Mouse (Mus musculus) heart, adult 9 months (tissue): Measurements from ENCODE around the gene Myb.
"Not testable (repeated sequence)": the region's sequence is repeated elsewhere in the genome, so short reads cannot be mapped to it uniquely, and the experiment has no call there.

ENCODE experiments used
- DNase-seq, 2 experiments: peaks; one replicate each; pipeline ENCODE4 v3.0.0; 2022; ENCODE audit warnings: low spot score in 2 of 2

The Myb gene

DNA sequence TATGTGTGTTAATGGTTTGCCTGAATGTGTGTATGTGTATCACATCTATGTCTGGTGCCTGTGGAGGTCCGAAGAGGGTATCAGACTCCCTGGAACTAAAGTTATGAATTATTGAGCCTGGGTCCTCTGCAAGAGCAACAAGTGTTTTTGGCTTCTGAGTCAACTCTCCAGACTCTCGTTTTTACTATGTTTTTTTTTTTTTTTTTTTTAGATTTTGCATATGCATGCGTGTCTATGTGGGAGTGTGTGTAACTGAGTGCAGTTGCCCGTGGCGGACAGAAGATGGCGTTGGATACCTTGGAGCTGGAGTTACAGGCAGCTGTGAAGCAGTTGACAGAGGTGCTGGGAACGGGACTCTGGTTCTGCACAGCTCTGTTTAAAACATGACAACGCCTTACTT is 7.7 kb upstream of the Myb start:
- no peak for DNase-seq

DNA sequence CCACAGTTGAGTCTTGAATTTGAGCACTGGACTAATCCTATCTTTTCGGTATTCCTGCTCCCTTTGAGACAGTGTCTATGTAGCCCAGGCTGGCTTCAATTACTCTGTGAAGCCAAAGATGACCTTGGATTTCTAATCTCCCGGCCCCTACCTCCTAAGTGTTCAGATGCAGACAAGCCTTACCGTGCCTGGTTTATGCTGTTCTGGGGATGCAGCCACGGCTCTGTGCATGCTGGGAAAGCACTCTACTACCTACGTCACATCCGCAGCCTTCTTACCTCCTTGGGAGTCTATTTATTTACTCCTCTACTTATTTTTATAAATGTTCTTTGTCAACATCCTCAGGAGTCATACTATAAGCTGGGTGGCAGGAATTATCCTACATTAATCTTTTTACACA is 7.1 kb upstream of the Myb start:
- DNase-seq, result no peak

- DNase-seq, result no peak
Observed at GRCm38 (mm10) chr10:21167165-21167564, 6.4 kb upstream of the Myb start.

GRCm38 (mm10) chr10:21165411-21165810 is 4.6 kb upstream of the Myb start:
- DNase-seq, result no peak

- DNase-seq, result no peak
Observed at GRCm38 (mm10) chr10:21162124-21162523, 1.3 kb upstream of the Myb start.

- DNase-seq, result no peak
Observed at GRCm38 (mm10) chr10:21161359-21162094, 743 bp upstream of the Myb start.

DNA sequence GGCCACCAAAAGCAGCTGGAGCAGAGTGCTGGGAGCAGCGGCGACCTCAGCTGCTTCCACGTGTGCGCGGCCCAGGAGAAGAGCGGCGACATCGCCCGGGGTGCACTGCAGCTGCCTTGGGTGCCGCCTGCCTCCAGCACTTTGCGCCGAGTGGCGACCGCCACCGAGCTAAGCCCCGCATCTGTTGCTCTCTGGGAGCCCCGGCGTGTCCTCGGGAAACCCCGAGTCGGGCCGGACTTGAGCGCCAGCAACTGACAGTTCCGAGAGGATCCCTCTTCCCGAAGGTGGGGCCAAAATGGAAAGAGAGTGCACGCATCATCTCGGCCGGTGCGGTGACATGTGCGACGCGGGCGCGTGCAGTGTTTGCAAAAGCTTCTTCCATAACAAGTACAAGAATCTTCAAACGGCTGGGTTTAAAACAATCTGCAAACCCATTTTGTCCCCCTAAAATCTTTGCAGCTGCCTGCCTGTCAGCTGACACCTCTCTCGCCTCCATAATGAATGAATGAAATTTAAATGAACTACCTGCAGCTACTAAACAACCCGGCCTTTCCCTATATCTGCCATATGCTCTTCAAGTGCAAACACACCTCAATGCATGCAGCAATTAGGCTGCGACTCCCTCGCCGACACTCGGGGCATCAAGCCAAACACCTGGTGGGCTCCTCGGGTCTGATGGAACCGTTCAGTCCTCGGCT is 938 bp downstream of the Myb start:
- no peak for DNase-seq

DNA sequence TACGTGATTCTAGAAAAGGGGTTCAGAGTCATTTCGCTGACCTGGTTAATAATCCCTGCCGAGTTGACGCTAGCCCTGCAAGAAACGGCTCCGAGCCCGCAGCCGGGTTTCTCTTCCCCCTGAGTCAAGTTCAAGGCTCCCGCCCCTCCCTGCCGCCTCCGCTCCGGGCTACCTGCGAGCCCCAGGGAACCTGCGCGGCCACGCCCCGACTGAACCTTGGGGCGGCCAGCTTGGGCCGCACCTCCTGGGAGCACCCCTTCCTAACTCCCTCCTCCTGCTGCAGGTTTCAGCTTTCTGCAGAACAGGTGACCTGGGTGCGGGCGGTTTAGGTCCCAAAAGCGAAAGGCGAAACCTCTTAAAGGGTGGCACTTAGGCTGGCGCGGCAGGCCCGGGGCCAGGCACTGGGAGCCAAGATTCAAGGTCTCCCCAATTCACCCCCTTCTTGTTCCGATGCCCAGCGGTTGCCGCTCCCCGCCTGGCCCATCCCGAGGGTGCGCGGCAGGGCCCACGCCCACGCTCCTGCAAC is 1.8 kb downstream of the Myb start:
- no peak for DNase-seq

DNA sequence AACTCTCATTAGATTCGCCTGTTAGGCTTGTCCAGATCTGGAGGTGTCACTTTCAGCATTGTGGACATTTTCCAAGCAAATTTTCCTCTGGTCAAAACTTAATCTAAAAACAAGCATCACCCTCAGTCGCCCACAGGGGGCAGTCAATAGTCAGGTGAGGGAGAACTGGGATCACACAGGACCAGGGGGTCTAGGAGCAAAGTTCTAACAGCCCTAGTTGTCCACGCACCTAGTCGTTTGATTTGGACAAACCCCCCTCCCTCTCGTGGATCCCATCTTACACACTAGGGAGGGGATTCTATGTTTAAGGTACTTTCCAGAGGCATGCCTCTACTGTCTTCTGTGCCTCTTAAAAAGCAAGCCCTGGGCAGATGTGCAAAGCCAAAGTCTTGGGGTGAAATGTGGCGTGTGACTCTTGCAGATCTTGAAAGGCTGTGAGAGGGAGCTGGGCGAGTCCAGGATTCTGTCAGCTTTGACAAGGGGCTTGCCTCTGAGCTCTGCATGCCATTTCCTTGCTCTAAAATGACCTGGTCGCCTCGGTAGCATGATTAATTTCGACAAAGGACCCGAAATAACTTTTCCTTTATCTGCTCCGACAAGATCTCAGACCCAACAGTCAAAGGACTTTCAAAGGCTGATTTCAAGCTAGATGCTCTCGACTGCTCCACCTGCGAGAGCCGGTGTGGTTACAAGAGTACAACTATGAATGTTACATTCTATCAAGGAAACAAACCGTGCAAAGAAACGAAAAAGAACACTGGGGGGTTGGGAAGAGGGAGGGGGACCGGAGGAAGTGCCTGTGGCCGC is 2.5 kb downstream of the Myb start:
- DNase-seq, result no peak

DNA sequence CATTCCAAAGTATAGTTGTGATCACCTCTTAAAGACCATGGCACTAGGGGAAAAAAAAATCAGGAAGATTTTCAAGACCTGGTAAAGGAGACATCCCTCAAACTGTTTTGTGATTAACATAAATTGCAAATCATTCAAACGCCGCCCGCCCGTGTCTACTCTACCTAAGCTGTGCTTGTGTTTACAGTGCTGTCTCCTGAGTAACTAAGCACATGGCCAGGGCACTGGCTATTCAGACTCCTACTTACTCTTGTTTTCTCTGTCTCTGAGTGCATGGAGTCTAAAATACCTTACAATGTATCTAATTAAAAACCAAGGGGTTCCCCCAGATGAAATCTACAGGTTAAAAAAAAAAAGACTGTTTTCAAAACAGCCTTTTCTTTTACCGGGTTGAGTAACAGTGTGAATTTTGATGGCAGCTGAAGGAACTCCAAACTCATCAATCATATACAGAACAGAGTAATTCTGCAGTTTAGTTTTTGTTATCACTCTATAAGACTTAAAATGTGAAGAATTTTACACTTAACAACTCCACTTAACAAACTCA is 3.8 kb downstream of the Myb start:
- no peak for DNase-seq

- no peak for DNase-seq
Observed at GRCm38 (mm10) chr10:21156416-21156815, 4.4 kb downstream of the Myb start.

DNA sequence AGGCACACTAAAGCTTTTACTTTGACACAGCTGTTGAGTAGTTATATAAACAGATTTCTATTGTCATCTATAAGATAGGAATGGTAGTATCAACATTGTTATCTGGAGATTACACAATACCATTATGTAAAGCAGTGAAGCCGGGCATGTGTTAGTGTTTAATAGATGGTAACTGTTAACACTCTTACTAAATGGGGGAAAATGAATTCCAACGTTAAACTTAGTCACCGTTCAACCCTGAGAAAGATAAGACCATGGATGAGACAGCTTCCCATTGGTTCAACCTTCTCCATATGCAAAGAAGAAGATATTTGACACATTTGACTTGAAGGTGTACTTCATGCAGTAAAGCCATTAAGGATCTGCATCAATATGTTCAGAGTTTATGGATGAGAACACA is 5.9 kb downstream of the Myb start:
- no peak for DNase-seq

DNA sequence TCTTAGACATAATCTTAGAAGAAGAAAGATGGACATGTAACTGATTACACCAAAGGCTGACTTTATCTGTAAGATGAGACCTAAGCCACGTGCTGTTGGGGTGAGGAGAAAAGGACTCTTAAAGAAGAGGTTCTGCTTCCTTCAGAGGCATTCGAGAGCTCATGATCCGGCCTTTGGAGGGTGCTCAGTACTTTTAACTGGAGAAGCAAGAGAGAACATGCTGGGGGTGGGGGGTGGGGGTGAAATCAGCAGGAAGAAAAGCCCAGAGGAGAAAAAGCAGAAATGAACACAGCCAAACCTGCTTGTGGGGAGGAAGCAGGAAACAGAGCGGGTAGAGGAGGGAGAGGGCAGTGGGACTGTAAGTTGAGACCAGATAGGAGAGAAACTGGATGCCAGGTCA is 7.4 kb downstream of the Myb start:
- DNase-seq, result no peak

DNA sequence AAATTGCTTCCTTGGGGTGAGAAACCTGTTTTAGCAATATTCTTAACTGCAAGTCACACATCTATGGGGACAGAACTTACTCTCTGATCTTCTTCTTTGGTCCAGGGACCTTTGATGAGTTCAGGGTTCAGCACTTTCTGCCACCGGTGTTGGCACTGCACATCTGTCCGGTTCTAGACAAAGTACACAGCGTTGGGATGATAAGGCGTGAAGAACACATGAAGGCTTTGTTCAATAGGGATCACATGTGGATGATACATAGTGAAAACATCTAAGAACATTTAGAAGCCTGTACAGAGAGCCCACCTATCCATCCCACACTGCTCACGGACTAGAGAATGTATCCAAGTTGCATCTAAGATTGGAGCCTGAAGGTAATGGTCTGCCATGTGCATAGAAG is 8.0 kb downstream of the Myb start:
- no peak for DNase-seq

- DNase-seq, result no peak
Observed at GRCm38 (mm10) chr10:21151320-21151719, 9.5 kb downstream of the Myb start.

GRCm38 (mm10) chr10:21149945-21150344 is 10.8 kb downstream of the Myb start:
- not testable (repeated sequence) for DNase-seq

- DNase-seq, result no peak
Observed at GRCm38 (mm10) chr10:21146719-21147118, 14.1 kb downstream of the Myb start.

DNA sequence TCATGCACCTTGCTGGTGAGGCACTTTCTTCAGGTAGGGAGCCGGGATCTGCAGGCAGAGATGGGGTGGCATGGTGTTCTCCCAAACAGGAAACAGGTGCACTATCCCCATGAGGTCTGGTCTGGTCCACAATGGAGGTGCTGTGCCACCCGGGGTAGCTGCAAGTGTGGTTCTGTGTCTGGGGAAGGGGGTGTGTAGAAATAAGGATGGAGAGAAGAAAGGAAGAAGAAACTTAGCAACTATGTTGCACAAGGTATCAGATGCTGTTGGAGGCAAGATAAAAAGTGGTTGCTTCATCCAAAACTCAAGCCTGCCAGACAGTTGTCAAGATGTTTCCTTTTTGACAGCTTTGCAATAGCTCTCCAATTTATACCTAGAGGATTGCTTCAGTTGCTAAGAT is 14.5 kb downstream of the Myb start:
- no peak for DNase-seq

GRCm38 (mm10) chr10:21144627-21145504 is 15.9 kb downstream of the Myb start:
- peak in 1 of 2 experiments; percentile 17 for DNase-seq

DNA sequence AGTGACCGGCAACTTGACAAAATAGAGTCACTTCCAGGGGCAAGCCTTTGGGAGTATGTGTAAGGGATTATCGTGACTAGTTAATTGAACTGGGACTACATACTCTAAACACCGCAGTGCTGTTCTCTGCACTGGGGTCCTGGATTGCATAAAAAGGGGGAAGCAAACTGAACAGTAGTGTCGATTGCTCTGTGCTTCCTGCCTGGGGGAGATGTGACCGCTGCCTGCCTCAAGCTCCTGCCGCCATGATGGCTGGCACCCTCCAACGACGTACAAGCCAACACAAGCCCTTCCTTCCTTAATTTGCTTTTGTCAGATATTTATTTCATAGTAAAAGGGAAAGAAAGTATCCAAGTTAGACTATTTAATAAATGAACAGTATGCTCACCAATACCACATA is 25.5 kb downstream of the Myb start:
- DNase-seq, result no peak

GRCm38 (mm10) chr10:21130901-21131493 is 29.8 kb downstream of the Myb start:
- DNase-seq, result no peak
